9 mouse cellular contexts compared by ENCODE assay signal in the genomic region with DNA sequence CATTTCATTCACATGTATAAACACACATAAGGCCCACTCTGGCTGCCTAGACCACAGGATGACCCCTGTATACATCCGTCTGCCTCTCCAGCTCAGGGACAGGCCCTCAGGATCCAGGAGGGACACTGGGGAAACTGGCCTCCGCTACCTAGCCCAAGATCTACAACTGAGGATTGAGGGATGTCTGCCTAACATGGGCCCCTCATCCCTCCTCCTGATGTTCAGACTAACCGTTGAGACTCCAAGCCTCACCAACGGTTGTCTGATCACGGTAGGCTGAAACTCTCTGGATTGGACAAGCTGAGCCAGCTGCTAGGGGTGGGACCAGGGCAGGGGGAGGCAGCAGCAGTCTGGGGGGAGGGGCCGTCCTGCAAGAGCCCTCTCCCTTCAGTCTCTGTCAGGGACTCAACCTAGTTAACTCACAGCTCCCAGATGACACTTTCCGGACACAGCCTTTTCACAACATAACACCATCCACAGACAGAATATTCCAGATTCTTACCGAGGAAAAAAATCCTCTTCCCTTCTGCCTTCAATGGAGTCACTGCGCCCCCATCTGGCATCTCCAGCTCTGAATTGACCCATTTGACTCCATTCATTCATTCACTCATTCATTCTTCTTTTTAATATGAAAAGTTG. TPM values are rescaled to one million over a fixed set of nuclear protein-coding genes. Genes with fewer than 3 reads are reported as not detected.
A peak's percentile ranks its signal among the peaks of the same experiment; 100 is the strongest.
DNase-seq lines count a peak whose midpoint lies in the region; ATAC-seq and TF ChIP-seq lines count a peak whose summit lies in the region.
"Had no signal": no experiment of that assay in that cellular context is flagged by ENCODE, and none has a peak within 500 bp of the region (broad histone marks: within the 10 kb centered on the region; RNA-seq: fewer than 3 reads in every experiment).

No protein-coding gene starts in this region.

- H3K27me3 ChIP-seq in kidney, postnatal 0 days (ENCODE audit: insufficient read depth, low read length), result no peaks in the 10 kb centered on the region
- no peaks in the 10 kb centered on the region for H3K27me3 ChIP-seq in stomach, postnatal 0 days (ENCODE audit: control insufficient read depth, insufficient read depth, low read length)

- WGBS in kidney, postnatal 0 days, result 29% methylated on average over 9 of the region's 9 CpGs
- WGBS in stomach, postnatal 0 days, result 33% methylated on average over 9 of the region's 9 CpGs

- no peak for TF ChIP-seq EP300 in stomach, postnatal 0 days (optimal IDR thresholded peaks at IDR 0.05)

- no peak for ATAC-seq in kidney, postnatal 0 days (replicated peaks; ENCODE audit: low FRiP score, low read depth)
- no peak for ATAC-seq in stomach, postnatal 0 days (ENCODE audit: low FRiP score, low TSS enrichment)

- H3K36me3 ChIP-seq in kidney, postnatal 0 days (ENCODE audit: insufficient read depth, low read length), result no peaks in the 10 kb centered on the region
- no peaks in the 10 kb centered on the region for H3K36me3 ChIP-seq in stomach, postnatal 0 days (ENCODE audit: control insufficient read depth, insufficient read depth, low read length)

- no peak overlapping the region for H3K4me3 ChIP-seq in kidney, postnatal 0 days (replicated peaks; ENCODE audit: low read depth, low read length)
- H3K4me3 ChIP-seq in stomach, postnatal 0 days (ENCODE audit: low read depth, low read length), result no peak overlapping the region
- H3K4me3 ChIP-seq: myocyte had no signal

- no peaks in the 10 kb centered on the region for H3K9me3 ChIP-seq in kidney, postnatal 0 days (replicated peaks; ENCODE audit: low read length)
- no peaks in the 10 kb centered on the region for H3K9me3 ChIP-seq in stomach, postnatal 0 days (ENCODE audit: control insufficient read depth, low read length)

- H3K27ac ChIP-seq in kidney, postnatal 0 days, result no peak overlapping the region
- no peak overlapping the region for H3K27ac ChIP-seq in stomach, postnatal 0 days (replicated peaks)

- DNase-seq in heart, postnatal 4 days, result peak; percentile 36
- no peak for DNase-seq in heart, adult 8-10 months (ENCODE audit: low spot score)
- peak; percentile 58 for DNase-seq in testis, postnatal 10 days (ENCODE audit: low spot score)
- no peak for DNase-seq in testis, postnatal 14 days (ENCODE audit: low spot score)
- DNase-seq in kidney, postnatal 0 days (ENCODE audit: low spot score), result peak; percentile 84
- peak; percentile 53 for DNase-seq in stomach, postnatal 0 days (ENCODE audit: low spot score)
- no peak for DNase-seq in gastrocnemius, postnatal 25 days
- no peak for DNase-seq in layer of hippocampus, adult 9-10 months (ENCODE audit: low spot score)

- H3K9ac ChIP-seq in kidney, postnatal 0 days (ENCODE audit: low read depth, low read length), result 0 out of 2 replicates have a peak overlapping the region, but pooled peaks have one; percentile 5
- H3K9ac ChIP-seq in stomach, postnatal 0 days (ENCODE audit: low read length), result no peak overlapping the region

- H3K4me1 ChIP-seq in kidney, postnatal 0 days (replicated peaks; ENCODE audit: insufficient read depth, low read length), result peaks cover 5% of the 10 kb centered on the region; the same call in 1 of the 2 replicates
- no peaks in the 10 kb centered on the region for H3K4me1 ChIP-seq in stomach, postnatal 0 days (replicated peaks; ENCODE audit: control insufficient read depth, insufficient read depth)

- no peak overlapping the region for H3K4me2 ChIP-seq in kidney, postnatal 0 days (ENCODE audit: low read length)
- H3K4me2 ChIP-seq in stomach, postnatal 0 days (replicated peaks; ENCODE audit: low read depth), result no peak overlapping the region

- peak; percentile 69 for TF ChIP-seq CTCF in kidney, postnatal 0 days (IDR thresholded peaks at IDR 0.05; ENCODE audit: low read depth)
- peak; percentile 76 for TF ChIP-seq CTCF in stomach, postnatal 0 days (IDR thresholded peaks at IDR 0.05; ENCODE audit: low read depth)

RNA-seq across cellular contexts. Expression of a gene that starts 4.0 kb away (rescaled TPM):
- total RNA-seq in heart, postnatal 4 days (2021), result 1 to 10 TPM; 2.1 to 3.6 TPM
- 1 to 10 TPM; 4.5 to 9.7 (median 5.7) TPM for total RNA-seq in heart, adult 8-10 months (2022)
- 27.5 and 31.8 TPM in 2 replicates for polyA plus RNA-seq in kidney, postnatal 0 days (2015; fragmentation: Nextera tagmentation; extraction: Ambion mirVana)
- polyA plus RNA-seq in stomach, postnatal 0 days (2015; fragmentation: Nextera tagmentation; extraction: Ambion mirVana), result 3.1 and 3.9 TPM in 2 replicates
- total RNA-seq in gastrocnemius, postnatal 25 days (2021), result 1 to 10 TPM in 1 of 2 experiments, under 1 TPM in 1; 0.69 to 1.4 TPM

RNA-seq across cellular contexts. Expression of a gene that starts 9.2 kb away (rescaled TPM):
- 10 to 100 TPM; 22.4 to 25.2 TPM for total RNA-seq in heart, postnatal 4 days (2021)
- 10 to 100 TPM; 24.4 to 27.9 (median 25.5) TPM for total RNA-seq in heart, adult 8-10 months (2022)
- polyA plus RNA-seq in kidney, postnatal 0 days (2015; fragmentation: Nextera tagmentation; extraction: Ambion mirVana), result 43.0 and 45.4 TPM in 2 replicates
- 47.2 and 48.6 TPM in 2 replicates for polyA plus RNA-seq in stomach, postnatal 0 days (2015; fragmentation: Nextera tagmentation; extraction: Ambion mirVana)
- total RNA-seq in gastrocnemius, postnatal 25 days (2021), result 10 to 100 TPM; 24.0 to 24.6 TPM

RNA-seq across cellular contexts. Expression of a gene that starts 39.3 kb away (rescaled TPM):
- total RNA-seq in heart, postnatal 4 days (2021), result 10 to 100 TPM; 73.2 to 76.8 TPM
- total RNA-seq in heart, adult 8-10 months (2022), result 10 to 100 TPM; 28.6 to 34.4 (median 32.5) TPM
- 76.1 and 81.0 TPM in 2 replicates for polyA plus RNA-seq in kidney, postnatal 0 days (2015; fragmentation: Nextera tagmentation; extraction: Ambion mirVana)
- polyA plus RNA-seq in stomach, postnatal 0 days (2015; fragmentation: Nextera tagmentation; extraction: Ambion mirVana), result 36.5 and 38.3 TPM in 2 replicates
- 10 to 100 TPM; 27.4 to 30.6 TPM for total RNA-seq in gastrocnemius, postnatal 25 days (2021)

Comparison
In these comparisons a context has a peak if more than half of its experiments do, and no peak if none do; other contexts are left out.
1. DNase-seq: peak in heart, postnatal 4 days (single experiment), testis, postnatal 10 days (single experiment), kidney, postnatal 0 days (single experiment) and stomach, postnatal 0 days (single experiment); none in heart, adult 8-10 months (single experiment), testis, postnatal 14 days (single experiment), gastrocnemius, postnatal 25 days (single experiment) and layer of hippocampus, adult 9-10 months (single experiment).